Mouse (Mus musculus) MEL (cell line): ENCODE measurements at regions not wholly inside any gene's neighbourhood (a gene's known extent, or its start where the extent isn't known, plus 50 kb on each side); places are given as distances from the start of the nearest gene placed in this dataset.
"Not testable (repeated sequence)": the region's sequence is repeated elsewhere in the genome, so short reads cannot be mapped to it uniquely, and the experiment has no call there.

ENCODE experiments used
- DNase-seq: peaks from one replicate; pipeline ENCODE4 v3.0.0; 2011; ENCODE audit warnings: low read depth, low spot score
- H3K27ac ChIP-seq: 2 replicates; pipeline ENCODE4 v1.5.1; 2012; ENCODE audit warnings: low read depth, mild to moderate bottlenecking, control low read depth, low read length, moderate library complexity; ENCODE audit not compliant: control insufficient read depth
- H3K27me3 ChIP-seq, 2 experiments: fragments of 150-350 bp in 1 of 2; sonication (generic) in 1 of 2; 2 replicates each; pipeline ENCODE4 v1.6.1; 2012; ENCODE audit warnings: low read length in 2 of 2, mild to moderate bottlenecking in 2 of 2, improper control_type of control experiment in 1 of 2, moderate library complexity in 1 of 2; ENCODE audit not compliant: insufficient read depth in 2 of 2, control insufficient read depth in 1 of 2
- H3K36me3 ChIP-seq, 2 experiments: 2 replicates each; pipeline ENCODE4 v1.6.1; 2012 to 2014; ENCODE audit warnings: low read length in 2 of 2, improper control_type of control experiment in 1 of 2, inconsistent platforms in 1 of 2, mild to moderate bottlenecking in 1 of 2; ENCODE audit not compliant: insufficient read depth in 2 of 2, control insufficient read depth in 1 of 2
- H3K4me1 ChIP-seq, 2 experiments: fragments of 150-350 bp in 1 of 2; sonication (generic) in 1 of 2; 2 replicates each; pipeline ENCODE4 v1.6.1; 2012; ENCODE audit warnings: low read length in 2 of 2, improper control_type of control experiment in 1 of 2, mild to moderate bottlenecking in 1 of 2; ENCODE audit not compliant: insufficient read depth in 2 of 2, control insufficient read depth in 1 of 2
- H3K4me3 ChIP-seq, 2 experiments: fragments of 150-350 bp in 1 of 2; sonication (generic) in 1 of 2; 2 replicates each; pipeline ENCODE4 v1.5.1; 2012; ENCODE audit warnings: low read depth in 2 of 2, low read length in 2 of 2, mild to moderate bottlenecking in 2 of 2, moderate library complexity in 2 of 2, control low read depth in 1 of 2, improper control_type of control experiment in 1 of 2; ENCODE audit not compliant: control insufficient read depth in 1 of 2, insufficient read depth in 1 of 2
- H3K79me2 ChIP-seq: 2 replicates; pipeline ENCODE4 v1.6.1; 2012; ENCODE audit warnings: mild to moderate bottlenecking, low read length, moderate library complexity; ENCODE audit not compliant: control insufficient read depth, poor library complexity, insufficient read depth
- H3K9ac ChIP-seq: 2 replicates; pipeline ENCODE4 v1.6.1; 2012; ENCODE audit warnings: low read depth, mild to moderate bottlenecking, control low read depth, low read length, moderate library complexity; ENCODE audit not compliant: control insufficient read depth, poor library complexity, severe bottlenecking
- H3K9me3 ChIP-seq: fragments of 150-350 bp; sonication (generic); replicated peaks from 2 replicates; pipeline ENCODE4 v1.6.1; 2012; ENCODE audit warnings: mild to moderate bottlenecking, low read length, improper control_type of control experiment, moderate library complexity; ENCODE audit not compliant: insufficient read depth
- CHD1 ChIP-seq: IDR thresholded peaks from 2 replicates; pipeline ENCODE4 v1.6.1; 2012; ENCODE audit warnings: low read depth, mild to moderate bottlenecking, inconsistent platforms, low read length, improper control_type of control experiment
- CHD2 ChIP-seq: IDR thresholded peaks from 2 replicates; pipeline ENCODE4 v1.6.1; 2011; ENCODE audit warnings: low read length, improper control_type of control experiment
- ELF1 ChIP-seq: IDR thresholded peaks from 2 replicates; pipeline ENCODE4 v1.6.1; 2014; ENCODE audit warnings: low read depth, mild to moderate bottlenecking, inconsistent platforms, low read length, improper control_type of control experiment, moderate library complexity
- HCFC1 ChIP-seq: IDR thresholded peaks from 2 replicates; pipeline ENCODE4 v1.6.1; 2012; ENCODE audit warnings: low read depth, mild to moderate bottlenecking, inconsistent platforms, low read length, improper control_type of control experiment, moderate library complexity
- MAFK ChIP-seq: IDR thresholded peaks from 2 replicates; pipeline ENCODE4 v1.6.1; 2011; ENCODE audit warnings: low read depth, mild to moderate bottlenecking, low read length, improper control_type of control experiment, borderline replicate concordance
- MAX ChIP-seq: IDR thresholded peaks from 2 replicates; pipeline ENCODE4 v1.6.1; 2011; ENCODE audit warnings: low read length, improper control_type of control experiment
- MAZ ChIP-seq: IDR thresholded peaks from 2 replicates; pipeline ENCODE4 v1.6.1; 2012; ENCODE audit warnings: low read depth, mild to moderate bottlenecking, inconsistent platforms, low read length, improper control_type of control experiment
- MEF2A ChIP-seq: IDR thresholded peaks from 2 replicates; pipeline ENCODE4 v1.6.1; 2014; ENCODE audit warnings: low read depth, mild to moderate bottlenecking, inconsistent platforms, low read length, improper control_type of control experiment; ENCODE audit not compliant: poor library complexity, insufficient replicate concordance, severe bottlenecking; ENCODE audit errors: extremely low read depth
- MXI1 ChIP-seq: IDR thresholded peaks from 2 replicates; pipeline ENCODE4 v1.6.1; 2011; ENCODE audit warnings: mild to moderate bottlenecking, low read depth, low read length, improper control_type of control experiment
- MYC ChIP-seq: IDR thresholded peaks from 2 replicates; pipeline ENCODE4 v1.6.1; 2011; ENCODE audit warnings: low read depth, mild to moderate bottlenecking, low read length, improper control_type of control experiment, moderate library complexity
- NELFE ChIP-seq: IDR thresholded peaks from 2 replicates; pipeline ENCODE4 v1.6.1; 2011; ENCODE audit warnings: low read depth, low read length, improper control_type of control experiment
- POLR2A ChIP-seq, 2 experiments: IDR thresholded peaks; 2 replicates each; pipeline ENCODE4 v1.6.1; 2011 to 2012; ENCODE audit warnings: low read length in 2 of 2, mild to moderate bottlenecking in 2 of 2, control low read depth in 1 of 2, improper control_type of control experiment in 1 of 2, low read depth in 1 of 2, moderate library complexity in 1 of 2; ENCODE audit not compliant: control insufficient read depth in 1 of 2, insufficient read depth in 1 of 2, poor library complexity in 1 of 2
- POLR2AphosphoS2 ChIP-seq: IDR thresholded peaks from 2 replicates; pipeline ENCODE4 v1.6.1; 2011; ENCODE audit warnings: low read length, improper control_type of control experiment
- RCOR1 ChIP-seq: IDR thresholded peaks from 2 replicates; pipeline ENCODE4 v1.6.1; 2012; ENCODE audit warnings: low read depth, mild to moderate bottlenecking, inconsistent platforms, low read length, improper control_type of control experiment
- SIN3A ChIP-seq: IDR thresholded peaks from 2 replicates; pipeline ENCODE4 v1.6.1; 2012; ENCODE audit warnings: low read length, improper control_type of control experiment, inconsistent platforms
- SMC3 ChIP-seq: IDR thresholded peaks from 2 replicates; pipeline ENCODE4 v1.6.1; 2011; ENCODE audit warnings: low read depth, low read length, improper control_type of control experiment
- TBP ChIP-seq: IDR thresholded peaks from 2 replicates; pipeline ENCODE4 v1.8.0; 2011; ENCODE audit warnings: low read depth, low read length, improper control_type of control experiment
- TCF12 ChIP-seq: IDR thresholded peaks from 2 replicates; pipeline ENCODE4 v1.6.1; 2014; ENCODE audit warnings: low read depth, mild to moderate bottlenecking, inconsistent platforms, low read length, improper control_type of control experiment, moderate library complexity
- UBTF ChIP-seq: IDR thresholded peaks from 2 replicates; pipeline ENCODE4 v1.6.1; 2012; ENCODE audit warnings: low read depth, mild to moderate bottlenecking, inconsistent platforms, low read length, improper control_type of control experiment, moderate library complexity, borderline replicate concordance; ENCODE audit not compliant: insufficient read depth
- USF1 ChIP-seq: IDR thresholded peaks from 2 replicates; pipeline ENCODE4 v1.6.1; 2014; ENCODE audit warnings: low read depth, mild to moderate bottlenecking, inconsistent platforms, low read length, improper control_type of control experiment, moderate library complexity
- ZC3H11A ChIP-seq: IDR thresholded peaks from 2 replicates; pipeline ENCODE4 v1.6.1; 2012; ENCODE audit warnings: low read depth, mild to moderate bottlenecking, inconsistent platforms, low read length, improper control_type of control experiment
- ZMIZ1 ChIP-seq: IDR thresholded peaks from 2 replicates; pipeline ENCODE4 v1.6.1; 2012; ENCODE audit warnings: low read depth, mild to moderate bottlenecking, inconsistent platforms, low read length, improper control_type of control experiment, moderate library complexity
- ZNF384 ChIP-seq: IDR thresholded peaks from 2 replicates; pipeline ENCODE4 v1.6.1; 2012; ENCODE audit warnings: low read depth, mild to moderate bottlenecking, inconsistent platforms, low read length, improper control_type of control experiment

DNA sequence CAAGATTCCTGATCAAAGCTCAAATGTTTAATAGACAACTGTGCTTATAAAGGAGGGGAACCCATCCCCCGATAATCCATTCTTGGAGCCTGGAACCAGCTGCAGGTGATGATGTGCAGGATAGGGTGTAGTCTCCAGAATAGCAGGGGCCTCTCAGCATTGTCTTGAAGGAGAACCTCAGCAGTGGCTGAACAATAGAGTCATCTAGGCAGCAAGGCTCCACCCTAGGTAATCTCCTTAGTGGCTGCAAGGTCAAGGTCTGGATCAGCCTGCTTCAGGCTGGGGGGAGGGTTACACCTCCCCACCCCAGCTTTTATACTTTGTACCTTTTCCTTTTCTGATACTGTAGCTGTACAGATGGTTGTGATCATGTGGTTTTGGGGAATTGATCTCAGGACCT lies 116.8 kb upstream of the Mettl4 start:
- DNase-seq, result no peak
- Histone ChIP-seq H3K79me2 (no peaks in the 10 kb centered on the region), H3K27me3 (no peaks in the 10 kb centered on the region), H3K9ac (no peak overlapping the region), H3K9me3 (no peaks in the 10 kb centered on the region), H3K4me1 (no peaks in the 10 kb centered on the region), H3K4me3 (no peak overlapping the region), H3K27ac (no peak overlapping the region), H3K36me3 (0 out of 4 replicates have a peak, but pooled peaks cover 0 to 2% of the 10 kb centered on the region in 2 experiments)
- TF ChIP-seq MAFK (no peak), SMC3 (no peak), TCF12 (no peak), MAZ (no peak), ZMIZ1 (no peak), UBTF (no peak), ZC3H11A (no peak), USF1 (no peak), MYC (no peak), NELFE (no peak), CHD2 (no peak), CHD1 (no peak), RCOR1 (no peak), MEF2A (no peak)

DNA sequence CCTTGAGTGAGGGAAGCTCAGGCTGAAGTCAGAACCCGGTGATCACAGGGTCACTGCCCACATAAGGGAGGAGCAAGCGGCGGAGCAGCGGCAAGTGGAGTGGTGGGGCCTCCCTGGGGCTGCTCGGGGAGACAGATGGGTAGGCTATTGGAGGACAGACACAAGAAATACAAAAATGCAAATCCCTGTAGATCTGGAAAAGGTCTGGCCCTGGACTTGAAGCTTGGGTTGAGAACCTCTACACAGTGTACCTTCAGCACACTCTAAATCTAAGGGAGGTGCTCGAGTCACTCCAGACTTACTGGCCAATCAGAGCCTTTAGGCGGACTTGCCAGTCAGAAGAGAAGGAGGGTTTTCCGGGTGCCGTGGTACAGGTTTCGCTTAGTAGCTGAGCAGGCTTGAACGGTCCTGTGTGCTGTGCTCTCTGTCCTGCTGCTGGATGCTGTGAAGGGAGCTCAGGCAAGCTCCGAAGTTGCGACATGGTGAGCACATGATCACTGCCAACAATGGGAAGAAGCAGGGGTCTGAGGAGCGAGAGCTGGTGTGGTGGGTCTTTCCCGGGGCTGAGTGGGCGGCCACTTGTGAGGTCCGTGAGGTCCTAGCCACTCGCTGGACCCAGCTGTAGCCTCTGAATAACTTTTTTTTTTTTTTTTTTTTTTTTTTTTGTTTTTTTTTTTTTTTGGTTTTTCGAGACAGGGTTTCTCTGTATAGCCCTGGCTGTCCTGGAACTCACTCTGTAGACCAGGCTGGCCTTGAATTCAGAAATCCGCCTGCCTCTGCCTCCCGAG lies 114.9 kb upstream of the Mettl4 start:
- Histone ChIP-seq H3K27ac (peak overlapping the region; percentile 79), H3K9ac (peak overlapping the region; percentile 66), H3K4me3 (peak overlapping the region; percentile 62 to 85)
- not testable (repeated sequence) for H3K4me1 ChIP-seq, H3K27me3 ChIP-seq, H3K79me2 ChIP-seq, H3K9me3 ChIP-seq, H3K36me3 ChIP-seq
- peak; percentile 97 for DNase-seq
- TF ChIP-seq TBP (0 out of 2 replicates have a peak, but pooled peaks have one; percentile 14), SIN3A (peak; percentile 52; the same call in 1 of the 2 replicates), MXI1 (peak; percentile 57; the same call in 1 of the 2 replicates), TCF12 (0 out of 2 replicates have a peak, but pooled peaks have one; percentile 38), USF1 (0 out of 2 replicates have a peak, but pooled peaks have one; percentile 33), HCFC1 (peak; percentile 59; the same call in 1 of the 2 replicates), POLR2A (IDR thresholded peaks at IDR 0.05; ENCODE audit: control insufficient read depth in 1 of 2, insufficient read depth in 1 of 2, low read depth in 1 of 2, low read length in 2 of 2, poor library complexity in 1 of 2) (peak; percentile 4 to 90; a peak in 2 of 4 replicates), ELF1 (peak; percentile 67; the same call in 1 of the 2 replicates), NELFE (peak; percentile 78), POLR2AphosphoS2 (peak; percentile 80; the same call in 1 of the 2 replicates), ZNF384 (0 out of 2 replicates have a peak, but pooled peaks have one; percentile 22), ZMIZ1 (peak; percentile 82; the same call in 1 of the 2 replicates), MAX (peak; percentile 51; the same call in 1 of the 2 replicates)
- TF ChIP-seq, all 39 proteins: peak for 13; not testable (repeated sequence) for 26
